Mouse (Mus musculus): ENCODE measurements around the gene Spryd4. TPM values are rescaled to one million over a fixed set of nuclear protein-coding genes. Genes with fewer than 3 reads are reported as not detected.
A peak's percentile ranks its signal among the peaks of the same experiment; 100 is the strongest.

The Spryd4 gene
- polyA plus RNA-seq, 1 experiment from 2014 or later, result 25.5 TPM

- Histone ChIP-seq H3K4me1 (peaks cover 5% of the 10 kb centered on the region; the same call in 1 of the 2 replicates), H3K36me3 (peaks cover 27% of the 10 kb centered on the region; the same call in 1 of the 2 replicates), H3K4me3 (replicated peaks) (no peak overlapping the region), H3K27me3 (replicated peaks) (no peaks in the 10 kb centered on the region), H3K9me3 (replicated peaks) (no peaks in the 10 kb centered on the region), H3K9ac (replicated peaks) (no peak overlapping the region), H3K4me2 (no peak overlapping the region), H3K27ac (replicated peaks) (no peak overlapping the region)
- ATAC-seq (ENCODE audit: low FRiP score), result no peak
- WGBS, result 94% methylated on average over 18 of the region's 18 CpGs
These were observed 28.5 kb upstream of the Spryd4 start for GRCm38 (mm10) chr10:128240131-128240530.

- ATAC-seq (ENCODE audit: low FRiP score), result no peak
- no peak overlapping the region for H3K9ac ChIP-seq (replicated peaks)
- H3K27ac ChIP-seq (replicated peaks), result no peak overlapping the region
These were observed 27.5 kb upstream of the Spryd4 start for GRCm38 (mm10) chr10:128239140-128239539.

GRCm38 (mm10) chr10:128237807-128238480, 26.3 kb upstream of the Spryd4 start:
- Histone ChIP-seq H3K4me3 (replicated peaks) (no peak overlapping the region), H3K27me3 (replicated peaks) (no peaks in the 10 kb centered on the region), H3K36me3 (peaks cover 15% of the 10 kb centered on the region; the same call in 1 of the 2 replicates), H3K4me1 (peaks cover 6% of the 10 kb centered on the region), H3K4me2 (no peak overlapping the region), H3K9ac (replicated peaks) (no peak overlapping the region), H3K9me3 (replicated peaks) (no peaks in the 10 kb centered on the region), H3K27ac (replicated peaks) (no peak overlapping the region)
- ATAC-seq (ENCODE audit: low FRiP score), result no peak
- WGBS, result 69% methylated on average over 15 of the region's 15 CpGs

More at GRCm38 (mm10) chr10:128239140-128239539, 27.5 kb upstream of the Spryd4 start:
- H3K4me3 ChIP-seq (replicated peaks), result no peak overlapping the region
- H3K4me1 ChIP-seq, result peaks cover 5% of the 10 kb centered on the region; the same call in 1 of the 2 replicates
- no peaks in the 10 kb centered on the region for H3K27me3 ChIP-seq (replicated peaks)
- H3K4me2 ChIP-seq, result no peak overlapping the region
- H3K36me3 ChIP-seq, result peaks cover 19% of the 10 kb centered on the region; the same call in 1 of the 2 replicates
- 95% methylated on average over 4 of the region's 4 CpGs for WGBS
- no peaks in the 10 kb centered on the region for H3K9me3 ChIP-seq (replicated peaks)

- Histone ChIP-seq H3K27me3 (replicated peaks) (no peaks in the 10 kb centered on the region), H3K9ac (replicated peaks) (no peak overlapping the region), H3K4me2 (no peak overlapping the region), H3K9me3 (replicated peaks) (no peaks in the 10 kb centered on the region), H3K36me3 (peaks cover 9% of the 10 kb centered on the region; the same call in 1 of the 2 replicates), H3K4me3 (replicated peaks) (no peak overlapping the region), H3K4me1 (peaks cover 12% of the 10 kb centered on the region), H3K27ac (replicated peaks) (no peak overlapping the region)
- WGBS, result 90% methylated on average over 4 of the region's 4 CpGs
- no peak for ATAC-seq (ENCODE audit: low FRiP score)
These were observed 24.7 kb upstream of the Spryd4 start for GRCm38 (mm10) chr10:128236321-128236720.

- Histone ChIP-seq H3K9me3 (replicated peaks) (no peaks in the 10 kb centered on the region), H3K27ac (replicated peaks) (peak overlapping the region; percentile 94), H3K4me3 (replicated peaks) (peak overlapping the region; percentile 88), H3K4me1 (peaks cover 12% of the 10 kb centered on the region), H3K9ac (replicated peaks) (peak overlapping the region; percentile 79), H3K4me2 (peak overlapping the region; percentile 73), H3K27me3 (replicated peaks) (no peaks in the 10 kb centered on the region), H3K36me3 (no peaks in the 10 kb centered on the region)
- under 1% methylated on average over 14 of the region's 14 CpGs for WGBS
- ATAC-seq (ENCODE audit: low FRiP score), result peak; percentile 48
These were observed 20.9 kb upstream of the Spryd4 start for GRCm38 (mm10) chr10:128232420-128232985.

GRCm38 (mm10) chr10:128231697-128232419, 20.3 kb upstream of the Spryd4 start, which contains the start of gene Timeless:
Timeless (plus strand) TSS chr10:128232065.
- no peaks in the 10 kb centered on the region for H3K36me3 ChIP-seq
- peak within 1 kb of the TSS; percentile 94 for H3K27ac ChIP-seq (replicated peaks)
- H3K4me3 ChIP-seq (replicated peaks), result peak within 1 kb of the TSS; percentile 88
- no peaks in the 10 kb centered on the region for H3K27me3 ChIP-seq (replicated peaks)
- peak; percentile 96 for ATAC-seq (ENCODE audit: low FRiP score)
- peak within 1 kb of the TSS; percentile 79 for H3K9ac ChIP-seq (replicated peaks)
- H3K4me2 ChIP-seq, result peak within 1 kb of the TSS; percentile 73
- peaks cover 12% of the 10 kb centered on the region for H3K4me1 ChIP-seq
- no peaks in the 10 kb centered on the region for H3K9me3 ChIP-seq (replicated peaks)
- under 1% methylated on average over 54 of the region's 58 CpGs for WGBS

- Histone ChIP-seq H3K27me3 (replicated peaks) (no peaks in the 10 kb centered on the region), H3K4me2 (peak overlapping the region; percentile 73), H3K36me3 (no peaks in the 10 kb centered on the region), H3K9me3 (replicated peaks) (no peaks in the 10 kb centered on the region), H3K9ac (replicated peaks) (0 out of 2 replicates have a peak overlapping the region, but pooled peaks have one; percentile 79), H3K4me1 (peaks cover 12% of the 10 kb centered on the region), H3K4me3 (replicated peaks) (peak overlapping the region; percentile 88), H3K27ac (replicated peaks) (no peak overlapping the region; the same call in 1 of the 2 replicates)
- WGBS, result 16% methylated on average over 5 of the region's 5 CpGs
- ATAC-seq (ENCODE audit: low FRiP score), result no peak
These were observed 19.5 kb upstream of the Spryd4 start for GRCm38 (mm10) chr10:128231146-128231545.

- Histone ChIP-seq H3K4me2 (no peak overlapping the region), H3K4me1 (peaks cover 12% of the 10 kb centered on the region), H3K36me3 (no peaks in the 10 kb centered on the region), H3K27ac (replicated peaks) (no peak overlapping the region), H3K4me3 (replicated peaks) (no peak overlapping the region), H3K27me3 (replicated peaks) (no peaks in the 10 kb centered on the region), H3K9ac (replicated peaks) (no peak overlapping the region), H3K9me3 (replicated peaks) (no peaks in the 10 kb centered on the region)
- WGBS, result 77% methylated on average over 12 of the region's 12 CpGs
- ATAC-seq (ENCODE audit: low FRiP score), result no peak
These were observed 19.0 kb upstream of the Spryd4 start for GRCm38 (mm10) chr10:128230582-128230981.

- WGBS, result 97% methylated on average over 8 of the region's 8 CpGs
- H3K9ac ChIP-seq (replicated peaks), result no peak overlapping the region
- H3K4me2 ChIP-seq, result no peak overlapping the region
- no peak for ATAC-seq (ENCODE audit: low FRiP score)
- no peak overlapping the region for H3K27ac ChIP-seq (replicated peaks)
- H3K4me3 ChIP-seq (replicated peaks), result no peak overlapping the region
- H3K27me3 ChIP-seq (replicated peaks), result no peaks in the 10 kb centered on the region
- H3K36me3 ChIP-seq, result no peaks in the 10 kb centered on the region
- peaks cover 11% of the 10 kb centered on the region for H3K4me1 ChIP-seq
- no peaks in the 10 kb centered on the region for H3K9me3 ChIP-seq (replicated peaks)
These were observed 16.4 kb upstream of the Spryd4 start for GRCm38 (mm10) chr10:128228009-128228408.

- no peaks in the 10 kb centered on the region for H3K36me3 ChIP-seq
- WGBS, result 82% methylated on average over 9 of the region's 9 CpGs
- peaks cover 7% of the 10 kb centered on the region for H3K4me1 ChIP-seq
- H3K9ac ChIP-seq (replicated peaks), result no peak overlapping the region
- no peak overlapping the region for H3K27ac ChIP-seq (replicated peaks)
- no peaks in the 10 kb centered on the region for H3K27me3 ChIP-seq (replicated peaks)
- no peaks in the 10 kb centered on the region for H3K9me3 ChIP-seq (replicated peaks)
- no peak overlapping the region for H3K4me2 ChIP-seq
- no peak for ATAC-seq (ENCODE audit: low FRiP score)
- H3K4me3 ChIP-seq (replicated peaks), result no peak overlapping the region
These were observed 16.0 kb upstream of the Spryd4 start for GRCm38 (mm10) chr10:128227592-128227991.

- Histone ChIP-seq H3K4me2 (no peak within 1 kb of the TSS), H3K9ac (replicated peaks) (no peak within 1 kb of the TSS), H3K27ac (replicated peaks) (no peak within 1 kb of the TSS), H3K4me1 (no peaks in the 10 kb centered on the region), H3K4me3 (replicated peaks) (no peak within 1 kb of the TSS), H3K27me3 (replicated peaks) (no peaks in the 10 kb centered on the region), H3K36me3 (no peaks in the 10 kb centered on the region), H3K9me3 (replicated peaks) (no peaks in the 10 kb centered on the region)
- 41% methylated on average over 4 of the region's 4 CpGs for whole genome bisulfite sequencing
- no peak for ATAC-seq (ENCODE audit: low FRiP score)
These were observed 13.9 kb upstream of the Spryd4 start, which contains the start of gene Mip for GRCm38 (mm10) chr10:128225538-128225937. Mip (plus strand) TSS chr10:128225838.

All from neural tube, embryonic 15.5 days (tissue).